Mouse (Mus musculus) lung, postnatal 0 days (tissue): ENCODE data around the gene Mthfd1l.

Experiments used
- CTCF ChIP-seq: IDR thresholded peaks from 2 replicates; pipeline ENCODE4 v1.5.1; 2016; ENCODE audit warnings: antibody characterized with exemption, mild to moderate bottlenecking
- EP300 ChIP-seq: IDR thresholded peaks from 2 replicates; pipeline ENCODE4 v1.6.1; 2016; ENCODE audit warnings: antibody characterized with exemption, mild to moderate bottlenecking, control low read depth

GRCm38 (mm10) chr10:4154035-4154434 lies 181.1 kb downstream of the Mthfd1l start:
- TF ChIP-seq CTCF (no peak), EP300 (no peak)
